In the genomic region with DNA sequence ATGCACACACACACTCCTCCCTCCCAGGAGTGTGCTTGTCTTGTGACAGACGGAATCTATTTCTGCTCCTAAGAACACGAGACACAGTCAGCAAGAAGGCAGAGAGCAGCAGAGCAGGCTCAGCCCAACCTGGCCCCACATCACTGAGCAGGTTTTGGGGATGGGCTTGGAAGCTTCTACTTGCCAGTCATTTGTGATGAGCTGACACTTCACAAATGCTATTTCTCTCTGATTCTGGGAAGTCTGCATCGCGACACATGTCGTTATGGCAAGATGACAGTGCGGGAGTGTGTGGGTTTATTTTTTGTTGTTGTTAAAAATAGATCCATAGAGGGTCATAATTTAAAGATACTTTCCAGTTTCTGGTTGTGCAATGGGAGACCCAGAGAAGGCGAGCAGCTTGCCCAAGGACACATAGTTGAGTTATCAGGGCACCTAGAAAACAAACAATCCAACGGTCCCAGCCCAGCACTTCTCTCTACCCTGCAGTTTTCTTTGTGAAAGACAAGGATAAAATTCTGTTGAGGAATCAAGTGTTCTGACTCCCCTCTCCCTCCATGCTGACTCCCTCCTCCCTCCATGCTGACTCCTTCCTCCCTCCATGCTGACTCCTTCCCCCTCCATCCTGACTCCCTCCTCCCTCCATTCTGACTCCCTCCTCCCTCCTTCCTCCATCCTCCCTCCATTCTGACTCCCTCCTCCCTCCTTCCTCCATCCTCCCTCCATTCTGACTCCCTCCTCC, we compare ENCODE assay signal across 11 mouse cellular contexts. TPM values are rescaled to one million over a fixed set of nuclear protein-coding genes. Genes with fewer than 3 reads are reported as not detected.
DNase-seq lines count a peak whose midpoint lies in the region; ATAC-seq and TF ChIP-seq lines count a peak whose summit lies in the region.
"Had no signal": no experiment of that assay in that cellular context is flagged by ENCODE, and none has a peak within 500 bp of the region (broad histone marks: within the 10 kb centered on the region; RNA-seq: fewer than 3 reads in every experiment).

No protein-coding gene starts in this region.

- no peak for TF ChIP-seq CTCF in midbrain, postnatal 0 days (IDR thresholded peaks at IDR 0.05)
- no peak for TF ChIP-seq CTCF in kidney, adult 2 months (conservative IDR thresholded peaks at IDR 0.05; ENCODE audit: insufficient read depth, insufficient read length, low read depth, low read length)

- TF ChIP-seq POLR2A in kidney, adult 2 months (IDR thresholded peaks at IDR 0.05; ENCODE audit: low read depth, low read length), result no peak

- peaks cover 9% of the 10 kb centered on the region for H3K4me1 ChIP-seq in forebrain, embryonic 16.5 days (replicated peaks; ENCODE audit: control insufficient read depth, insufficient read depth, low read length)
- H3K4me1 ChIP-seq in midbrain, postnatal 0 days (ENCODE audit: insufficient read depth, low read length), result no peaks in the 10 kb centered on the region
- H3K4me1 ChIP-seq in kidney, adult 2 months (ENCODE audit: control insufficient read depth, insufficient read depth, low read length), result no peaks in the 10 kb centered on the region
- H3K4me1 ChIP-seq: embryonic facial prominence, embryonic 12.5 days; limb, embryonic 10.5 days had no signal

- intact Hi-C loops in left cerebral cortex, postnatal 4 days (cut with DNase I), result no loop called here

- H3K27me3 ChIP-seq in forebrain, embryonic 16.5 days (replicated peaks; ENCODE audit: control insufficient read depth, insufficient read depth, low read length), result no peaks in the 10 kb centered on the region
- no peaks in the 10 kb centered on the region for H3K27me3 ChIP-seq in midbrain, postnatal 0 days (ENCODE audit: insufficient read depth, low read length)
- H3K27me3 ChIP-seq in kidney, adult 2 months (replicated peaks; ENCODE audit: control insufficient read depth, insufficient read depth, low read length), result no peaks in the 10 kb centered on the region
- H3K27me3 ChIP-seq: embryonic facial prominence, embryonic 12.5 days had no signal

- peak overlapping the region; percentile 16; the same call in 1 of the 2 replicates for H3K4me2 ChIP-seq in forebrain, embryonic 16.5 days (ENCODE audit: low read length)
- H3K4me2 ChIP-seq in midbrain, postnatal 0 days (ENCODE audit: low read depth, low read length, poor library complexity, severe bottlenecking), result no peak overlapping the region
- H3K4me2 ChIP-seq: embryonic facial prominence, embryonic 12.5 days had no signal

- peak; percentile 96 for ATAC-seq in forebrain, embryonic 16.5 days
- ATAC-seq in midbrain, postnatal 0 days (ENCODE audit: low FRiP score), result peak; percentile 17; the same call in 1 of the 2 replicates

- no peaks in the 10 kb centered on the region for H3K36me3 ChIP-seq in forebrain, embryonic 16.5 days (ENCODE audit: control insufficient read depth, insufficient read depth)
- H3K36me3 ChIP-seq in midbrain, postnatal 0 days (ENCODE audit: insufficient read depth, low read length), result no peaks in the 10 kb centered on the region
- no peaks in the 10 kb centered on the region for H3K36me3 ChIP-seq in kidney, adult 2 months (ENCODE audit: control insufficient read depth, insufficient read depth, low read length)
- H3K36me3 ChIP-seq: embryonic facial prominence, embryonic 12.5 days; limb, embryonic 10.5 days had no signal

- peak; percentile 19 to 37 for DNase-seq in left cerebral cortex, adult 18-20 months (ENCODE audit: low spot score in 2 of 2)
- DNase-seq in left cerebral cortex, postnatal 4 days, result no peak
- DNase-seq in frontal cortex, postnatal 36 days (ENCODE audit: low spot score in 2 of 2), result peak; percentile 44 to 81
- DNase-seq in midbrain, postnatal 0 days (ENCODE audit: low spot score), result peak; percentile 22
- no peak for DNase-seq in kidney, adult 2 months
- no peak for DNase-seq in adrenal gland, postnatal 36 days
- DNase-seq: gastrocnemius, postnatal 25 days had no signal

- no peak overlapping the region for H3K9ac ChIP-seq in forebrain, embryonic 16.5 days (replicated peaks; ENCODE audit: low read depth, low read length)
- no peak overlapping the region for H3K9ac ChIP-seq in midbrain, postnatal 0 days (replicated peaks; ENCODE audit: low read length, poor library complexity, severe bottlenecking)
- H3K9ac ChIP-seq: embryonic facial prominence, embryonic 12.5 days had no signal

- H3K27ac ChIP-seq in forebrain, embryonic 16.5 days (ENCODE audit: low read length), result peak overlapping the region; percentile 94
- H3K27ac ChIP-seq in midbrain, postnatal 0 days (ENCODE audit: low read depth, low read length), result no peak overlapping the region
- H3K27ac ChIP-seq in kidney, adult 2 months (ENCODE audit: insufficient read depth, low read depth, low read length), result no peak overlapping the region
- H3K27ac ChIP-seq: embryonic facial prominence, embryonic 12.5 days; limb, embryonic 10.5 days; macrophage had no signal

- no peaks in the 10 kb centered on the region for H3K9me3 ChIP-seq in forebrain, embryonic 16.5 days (ENCODE audit: control insufficient read depth, low read length)
- H3K9me3 ChIP-seq in midbrain, postnatal 0 days (ENCODE audit: low read length), result no peaks in the 10 kb centered on the region
- H3K9me3 ChIP-seq: embryonic facial prominence, embryonic 12.5 days; limb, embryonic 10.5 days had no signal

- WGBS in forebrain, embryonic 16.5 days, result 49% methylated on average over 8 of the region's 8 CpGs
- 73% methylated on average over 8 of the region's 8 CpGs for WGBS in midbrain, postnatal 0 days
- 71% methylated on average over 8 of the region's 8 CpGs for whole genome bisulfite sequencing in kidney, adult 2 months

- no peak overlapping the region for H3K4me3 ChIP-seq in forebrain, embryonic 16.5 days (replicated peaks; ENCODE audit: low read length)
- no peak overlapping the region for H3K4me3 ChIP-seq in midbrain, postnatal 0 days (ENCODE audit: low read depth, low read length)
- no peak overlapping the region for H3K4me3 ChIP-seq in kidney, adult 2 months (ENCODE audit: insufficient read depth, low read depth, low read length)
- H3K4me3 ChIP-seq: embryonic facial prominence, embryonic 12.5 days; limb, embryonic 10.5 days had no signal

RNA-seq across cellular contexts. Expression of a gene that starts 41.0 kb away (rescaled TPM):
- 100 to 1,000 TPM; 179 TPM for total RNA-seq in left cerebral cortex, adult 18-20 months (2021)
- 100 to 1,000 TPM; 346 to 364 TPM for total RNA-seq in left cerebral cortex, postnatal 4 days (2021)
- polyA plus RNA-seq in forebrain, embryonic 16.5 days (2015; fragmentation: Nextera tagmentation; extraction: Ambion mirVana), result 186 and 218 TPM in 2 replicates
- total RNA-seq in midbrain, postnatal 0 days (2014; rRNA removed), result 88.2 and 96.7 TPM in 2 replicates
- polyA plus RNA-seq in midbrain, postnatal 0 days (2015; fragmentation: Nextera tagmentation; extraction: Ambion mirVana), result 58.3 and 60.0 TPM in 2 replicates
- 2.4 and 3.4 TPM in 2 replicates for polyA plus RNA-seq in kidney, adult 2 months (2012; rRNA removed)
- 10 to 100 TPM; 19.4 to 20.1 TPM for total RNA-seq in adrenal gland, postnatal 36 days (2021)

Comparison
In these comparisons a context has a peak if more than half of its experiments do, and no peak if none do; other contexts are left out.
1. DNase-seq: peak in left cerebral cortex, adult 18-20 months (2 of 2), frontal cortex, postnatal 36 days (2 of 2) and midbrain, postnatal 0 days (single experiment); none in left cerebral cortex, postnatal 4 days (single experiment), kidney, adult 2 months (single experiment) and adrenal gland, postnatal 36 days (0 of 2).